Mouse (Mus musculus) Muller cell, postnatal 12 days (primary cell): ENCODE measurements around the gene Tmem30c.

ENCODE experiments used
- DNase-seq: peaks from one replicate; pipeline ENCODE4 v3.0.0-alpha.2; 2015; ENCODE audit errors: inconsistent ontology term

Tmem30c gene

DNA sequence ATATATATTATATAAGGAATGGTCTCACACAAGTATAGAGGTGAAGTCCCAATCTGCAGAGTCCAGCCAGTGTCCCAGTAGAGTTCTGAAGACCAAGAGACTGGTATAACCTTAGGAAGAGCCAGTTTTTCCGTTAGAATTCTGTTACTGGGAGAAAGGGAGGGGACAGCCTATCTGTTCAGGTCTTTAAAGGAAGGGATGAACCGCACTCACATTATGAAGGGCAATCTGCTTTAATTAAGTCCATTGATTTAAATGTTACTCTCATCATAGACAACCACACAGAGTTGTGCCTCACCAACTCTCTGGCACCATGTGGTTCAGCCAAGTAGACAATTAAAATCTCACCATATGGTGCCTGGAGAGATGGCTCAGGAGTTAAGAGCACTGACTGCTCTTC, at the start of gene Tmem30c:
Gene Tmem30c, minus strand, starts transcription at position 101 of the 400 bp plus-strand sequence.
- no peak for DNase-seq

DNA sequence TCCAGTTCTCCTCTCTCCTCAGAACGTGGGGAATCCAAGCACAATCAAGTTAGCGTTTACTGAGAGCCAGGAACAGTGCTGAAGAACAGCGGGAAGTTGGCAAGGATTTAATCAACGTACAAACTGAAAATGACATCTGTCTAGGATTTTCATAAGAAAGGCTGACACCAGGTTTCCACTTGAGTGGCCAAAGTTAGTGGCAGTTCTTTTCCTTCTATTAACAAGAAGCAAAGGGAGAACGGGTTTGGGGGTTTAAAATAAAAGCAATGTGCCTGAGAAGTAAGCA, 47.9 kb upstream of the Tmem30c start:
- peak; percentile 63 for DNase-seq

DNA sequence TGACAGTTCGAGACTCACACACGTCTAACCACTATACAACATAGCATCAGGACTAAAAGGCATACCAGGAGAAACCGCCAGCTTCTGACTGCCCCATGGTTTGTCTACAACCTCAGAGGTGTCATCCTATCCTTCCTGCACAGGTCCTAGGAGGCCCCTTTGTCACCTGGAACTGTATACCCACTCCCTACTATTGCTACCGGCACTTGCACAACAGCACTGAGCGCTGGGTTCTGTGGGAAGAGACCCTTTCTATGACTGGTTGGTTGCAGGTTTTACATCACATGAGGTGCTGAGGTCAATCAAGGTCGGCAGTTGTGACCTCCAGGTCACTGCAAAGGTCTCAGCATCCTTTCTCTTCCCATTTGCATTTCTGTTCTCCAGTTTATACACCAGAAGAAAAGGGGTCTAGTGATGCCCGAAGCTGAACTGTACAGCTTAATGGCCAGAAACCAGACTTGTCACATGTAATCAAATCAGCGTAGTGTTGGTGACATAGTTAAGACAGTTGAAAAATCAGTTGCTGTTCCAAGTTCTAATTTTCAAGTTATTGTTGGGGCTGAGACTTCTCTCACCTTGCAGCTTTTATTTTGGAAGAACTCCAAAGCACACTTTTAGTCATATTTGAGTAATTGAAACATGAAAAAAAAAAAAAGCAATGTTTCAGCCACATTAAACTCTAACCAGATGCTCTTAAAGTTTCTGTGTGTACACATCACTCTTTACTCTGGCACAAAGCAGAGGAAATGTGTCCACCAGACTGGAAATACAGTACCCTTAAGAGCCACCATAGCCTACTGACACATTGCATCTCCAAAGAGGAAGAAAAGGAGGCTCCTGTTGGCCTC, 47.3 kb upstream of the Tmem30c start:
- DNase-seq: no peak

DNA sequence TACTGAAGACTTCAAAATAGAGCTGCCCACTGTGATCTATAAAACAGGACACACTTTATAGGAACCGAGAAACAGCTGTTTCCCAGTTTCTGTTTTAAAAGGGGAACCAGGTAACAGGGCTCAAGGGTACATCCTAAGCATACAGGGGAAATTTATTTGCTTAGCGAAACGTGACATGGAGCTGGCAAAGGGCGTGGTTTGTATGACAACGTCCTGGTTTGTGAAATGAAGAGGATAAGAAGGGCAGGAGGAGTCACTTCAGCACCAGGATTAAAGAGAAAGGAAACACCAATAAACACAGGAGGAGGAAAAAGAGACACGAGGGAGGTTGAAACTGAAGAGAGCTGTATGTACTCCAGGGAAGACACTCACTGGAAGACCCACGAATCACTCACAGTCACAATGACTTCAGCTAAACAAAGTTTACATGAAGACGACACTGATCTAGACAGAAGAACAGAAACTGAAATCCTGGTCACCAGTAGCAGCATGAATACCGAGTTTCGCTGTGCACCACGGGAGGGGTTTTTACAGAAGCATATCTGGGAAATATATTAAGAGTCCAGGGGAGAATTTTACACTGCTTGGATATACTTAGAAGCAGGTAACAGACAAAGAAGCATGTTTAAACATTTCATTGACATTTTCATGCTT, 44.2 kb upstream of the Tmem30c start:
- no peak for DNase-seq

DNA sequence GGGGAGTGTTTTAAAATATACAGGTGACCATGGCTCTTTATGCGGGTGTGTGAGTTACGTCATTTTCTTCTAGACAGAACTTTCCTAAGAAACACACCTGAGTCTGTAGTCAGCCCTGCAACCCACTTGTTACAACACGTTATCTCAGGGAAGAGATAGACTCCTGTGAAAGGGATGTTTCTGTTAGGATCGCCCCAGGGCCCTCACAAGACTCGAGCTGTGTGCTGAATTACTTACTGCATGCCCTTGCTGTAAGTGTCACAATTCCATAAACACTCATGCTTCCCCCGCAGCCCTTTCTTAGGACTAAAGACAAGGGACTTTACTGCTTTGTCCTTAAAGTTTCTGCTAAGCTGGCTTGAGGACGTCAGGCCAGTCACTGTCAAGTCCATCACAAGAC, 39.6 kb upstream of the Tmem30c start:
- no peak for DNase-seq

DNA sequence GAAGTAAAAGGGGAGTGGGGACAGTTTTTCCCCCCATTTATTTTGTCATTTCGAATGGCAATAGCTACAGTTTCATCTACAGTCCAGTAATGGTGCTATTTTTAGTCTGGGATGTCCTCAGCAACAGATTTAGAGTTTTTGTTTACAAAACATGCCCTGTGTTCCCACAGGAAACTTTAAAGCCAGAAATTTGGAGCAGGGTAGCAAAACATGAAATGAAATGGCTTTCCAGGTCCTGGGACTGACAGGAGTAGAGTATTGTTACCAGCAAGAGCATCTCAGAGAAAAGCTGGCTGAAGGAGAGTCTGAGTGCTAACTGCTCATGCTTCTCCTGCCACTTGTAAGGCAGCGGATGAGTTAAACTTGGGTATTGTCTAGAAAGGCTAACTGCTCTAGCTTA, 37.4 kb upstream of the Tmem30c start:
- no peak for DNase-seq

DNA sequence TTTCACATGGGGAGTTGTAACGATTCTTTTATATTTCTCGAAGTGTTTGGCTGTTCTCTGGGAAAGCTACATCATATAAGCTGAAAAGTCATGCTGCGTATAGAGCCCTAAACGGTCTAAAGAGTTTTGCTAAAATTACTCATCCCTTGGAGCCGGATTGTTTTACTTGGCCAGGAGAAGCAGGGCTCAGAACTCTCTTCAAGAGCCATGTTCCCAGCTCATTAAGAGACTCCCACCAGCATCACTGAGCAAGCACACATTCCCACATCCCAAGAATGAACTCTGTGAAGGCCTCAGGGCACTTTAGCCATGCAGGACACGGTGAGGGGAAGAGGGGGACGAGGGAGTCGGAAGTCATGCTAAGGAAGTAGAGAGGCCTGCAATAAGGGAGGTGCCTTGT, 36.4 kb upstream of the Tmem30c start:
- no peak for DNase-seq

DNA sequence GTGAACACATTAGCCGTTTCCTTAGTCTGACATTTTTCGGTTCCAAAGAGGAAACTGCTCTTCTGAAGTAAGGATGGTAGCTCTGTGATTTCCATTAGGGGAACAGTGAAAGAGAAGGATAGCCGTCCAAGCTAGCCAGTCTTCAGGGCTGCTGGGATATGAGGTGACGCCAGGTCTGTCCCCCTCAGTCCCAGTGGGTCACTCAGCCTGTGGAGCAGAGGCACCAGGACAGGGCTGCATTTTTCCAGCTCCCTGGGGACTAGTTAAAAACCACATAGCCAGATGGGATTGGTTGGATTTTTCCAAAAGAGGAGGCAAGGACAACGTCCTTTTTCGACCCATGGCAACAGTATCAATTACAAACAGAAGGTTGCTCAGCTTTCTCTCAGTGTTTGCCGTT, 34.3 kb upstream of the Tmem30c start:
- no peak for DNase-seq

DNA sequence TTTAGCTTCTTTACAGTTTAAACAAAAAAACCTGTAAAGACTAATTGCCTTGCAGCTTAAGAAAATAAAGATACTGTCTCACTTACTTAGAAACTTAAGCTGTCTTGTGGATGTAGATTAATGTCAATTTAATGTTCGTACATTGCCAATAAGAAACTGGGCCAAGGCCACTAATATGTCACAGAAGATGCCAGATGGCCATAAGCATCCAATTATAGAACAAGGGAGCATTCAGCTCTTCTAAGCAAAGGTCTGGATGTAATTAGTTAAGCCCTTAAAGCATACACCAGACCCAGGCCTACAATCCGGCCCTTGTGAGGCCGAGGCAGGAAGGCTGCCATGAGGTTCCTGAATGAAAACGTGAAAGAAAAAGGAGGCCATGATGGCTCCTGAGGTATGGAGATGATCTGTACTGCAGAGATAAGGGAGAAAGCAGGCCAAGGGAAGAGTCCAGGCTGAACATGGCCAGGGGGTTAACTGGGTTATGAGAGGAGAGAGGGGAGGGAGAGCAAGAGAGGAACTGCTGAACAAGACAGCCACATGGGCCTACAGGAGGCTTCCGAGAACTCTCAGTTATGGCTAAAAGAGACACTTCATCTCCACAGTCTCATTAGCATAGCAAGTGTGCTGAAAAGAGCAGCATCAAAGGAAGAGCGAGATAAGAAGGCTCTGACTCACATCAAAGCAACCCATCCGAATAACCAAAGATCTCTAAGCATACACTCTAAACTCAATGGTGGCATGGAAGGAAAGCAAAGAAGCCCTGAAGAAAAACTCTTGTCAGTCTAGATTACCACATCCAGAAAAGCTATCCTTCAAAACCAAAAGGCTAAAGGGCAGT, 26.8 kb upstream of the Tmem30c start:
- DNase-seq: no peak

DNA sequence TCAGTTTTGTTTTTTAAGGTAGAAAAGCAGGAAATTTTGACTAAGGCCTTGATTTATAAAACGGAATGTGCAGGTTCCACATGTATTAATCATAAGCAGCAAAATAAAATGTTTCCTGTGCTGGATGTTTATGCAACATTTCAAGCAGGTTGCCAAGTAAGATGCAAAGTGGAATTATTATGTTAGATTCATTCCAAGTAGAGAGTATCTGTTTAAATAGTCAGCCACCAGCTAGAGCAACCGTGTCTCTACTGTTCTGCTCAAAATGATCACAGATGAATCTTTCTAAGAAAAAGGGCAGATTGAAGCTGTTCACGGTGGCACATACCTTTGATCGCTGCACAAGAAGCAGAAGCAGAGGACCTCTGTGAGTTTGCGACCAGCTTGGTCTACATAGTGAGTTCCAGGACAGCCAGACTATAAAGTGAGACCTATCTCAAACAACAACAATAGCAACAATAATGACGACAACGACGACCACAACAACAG, 26.0 kb upstream of the Tmem30c start:
- no peak for DNase-seq

DNA sequence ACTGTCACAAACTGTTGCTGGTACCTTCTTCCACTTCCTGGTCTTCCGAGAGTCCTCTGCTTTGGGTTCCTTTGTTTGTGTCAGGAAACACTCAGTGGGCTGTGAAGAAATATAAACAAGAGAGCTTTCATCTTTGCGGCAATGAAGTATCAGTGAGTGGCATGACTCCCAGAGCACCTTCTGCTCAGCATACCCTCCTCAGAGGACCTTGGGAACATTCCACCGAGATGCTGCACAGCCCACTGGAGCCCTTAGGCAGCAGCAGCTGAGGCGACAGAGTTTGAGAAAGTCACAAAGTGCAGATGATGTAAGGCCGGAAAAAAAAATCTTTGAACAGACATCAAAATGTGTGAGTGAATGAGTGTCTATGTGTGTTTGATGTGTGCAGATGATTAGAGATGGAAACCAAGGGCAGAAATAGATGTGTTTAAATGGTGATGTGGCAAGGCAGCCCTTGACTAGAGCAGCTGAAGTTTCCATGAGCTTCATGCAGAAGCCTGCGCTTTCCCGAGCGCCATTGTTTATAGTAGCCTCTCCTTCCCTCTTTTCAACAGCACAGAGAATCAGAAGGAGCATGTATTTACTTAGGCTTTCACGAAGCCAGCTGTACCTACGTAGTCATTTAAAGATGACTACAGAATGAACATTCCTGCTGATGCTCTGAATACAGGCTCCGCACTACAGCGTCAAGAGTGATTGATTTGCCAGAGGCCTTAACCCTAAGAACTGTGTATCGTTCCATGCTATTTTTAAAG, 25.4 kb upstream of the Tmem30c start:
- DNase-seq: no peak

DNA sequence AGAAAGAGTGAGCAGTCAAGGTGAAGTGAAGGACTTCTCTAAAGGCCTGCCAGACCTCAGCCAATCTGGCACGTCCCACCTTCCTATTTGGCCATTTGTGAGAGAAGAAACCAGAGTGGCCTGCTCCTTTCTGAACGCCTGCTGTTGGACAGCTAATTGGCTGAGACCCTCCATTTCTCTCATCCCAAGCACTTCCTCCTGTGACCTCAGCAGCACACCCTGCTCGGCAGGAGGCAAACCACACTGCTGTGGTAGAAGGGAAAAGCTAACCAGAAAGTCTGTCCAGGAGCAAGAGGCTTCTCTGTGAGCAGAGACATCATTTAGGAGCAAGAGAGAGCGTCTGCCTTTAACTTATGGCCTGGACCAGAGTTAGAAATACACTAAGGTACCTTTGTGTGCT, 24.5 kb upstream of the Tmem30c start:
- no peak for DNase-seq

DNA sequence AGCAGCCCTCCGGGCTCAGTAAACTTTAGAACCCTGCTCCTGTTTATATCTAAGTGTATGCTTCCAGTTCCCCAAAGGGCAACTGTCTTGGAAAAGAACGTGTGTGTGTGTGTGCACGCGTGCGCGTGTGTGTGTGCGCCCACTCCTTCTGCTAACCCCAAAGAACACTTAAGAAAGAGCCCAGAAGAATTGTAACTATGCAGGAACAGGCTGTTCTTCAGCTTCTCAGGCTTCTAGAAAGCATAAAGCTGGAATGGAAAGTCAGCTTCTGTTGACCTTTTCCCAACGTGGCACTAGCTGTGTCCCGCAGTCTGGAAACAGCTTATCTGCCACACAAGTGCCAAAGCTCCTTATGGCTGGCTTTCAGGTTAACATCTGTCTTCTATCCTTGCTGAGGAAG, 22.4 kb upstream of the Tmem30c start:
- DNase-seq: no peak

DNA sequence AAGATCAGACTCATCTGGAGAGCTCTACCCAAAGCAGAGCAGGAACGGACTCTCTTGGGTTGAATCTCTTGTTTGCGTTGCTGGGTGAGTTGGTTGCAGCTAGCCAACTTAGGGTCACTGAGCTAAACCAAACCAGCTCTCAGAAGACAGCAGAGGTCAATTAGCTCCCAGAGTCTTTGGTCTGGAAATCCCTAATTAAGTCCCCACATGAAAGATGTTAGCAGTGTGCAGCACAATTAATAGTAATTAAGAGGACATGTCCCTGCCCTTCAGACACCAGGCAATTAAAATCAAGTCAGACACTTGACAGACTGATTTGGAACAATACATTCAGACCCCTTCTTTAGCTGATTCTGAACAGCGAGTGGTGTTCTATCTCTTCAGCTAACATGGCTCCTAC, 21.6 kb upstream of the Tmem30c start:
- DNase-seq: peak; percentile 68

DNA sequence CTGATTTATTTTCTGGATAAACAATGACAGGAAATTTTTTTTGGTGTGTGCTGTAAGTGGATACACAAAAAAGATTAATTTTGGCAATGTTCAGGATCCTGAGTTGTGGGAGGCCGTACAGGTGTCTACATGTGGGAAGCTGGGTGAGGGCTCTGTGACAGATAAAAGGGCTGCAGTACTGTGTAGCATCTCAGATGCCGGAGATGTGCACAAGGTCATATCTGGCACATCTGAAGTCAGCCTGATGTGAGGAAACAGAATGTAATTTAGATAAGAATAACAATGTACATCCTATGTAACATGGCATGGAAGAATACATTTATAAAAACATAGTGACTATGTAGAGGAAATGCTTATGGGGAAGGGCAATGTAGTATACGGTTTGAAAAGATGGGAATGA, 20.8 kb upstream of the Tmem30c start:
- no peak for DNase-seq

DNA sequence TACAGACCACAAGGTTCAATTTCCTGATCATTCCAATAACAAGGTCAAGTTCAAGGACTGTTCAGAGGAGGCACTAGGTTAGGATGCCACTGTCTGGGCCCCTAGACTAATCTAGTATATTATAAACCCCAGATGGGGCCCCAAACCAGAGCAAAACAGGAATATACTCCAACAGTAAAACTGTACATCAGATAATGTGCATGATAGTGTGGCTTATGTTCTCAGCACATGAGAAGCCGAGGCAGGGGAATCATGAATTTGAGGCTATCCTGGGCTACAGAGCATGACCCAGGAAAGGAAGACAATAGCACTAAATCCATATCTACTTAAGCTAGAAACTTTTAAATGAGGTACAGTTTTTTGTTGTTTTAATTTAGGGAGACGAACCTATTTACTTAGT, 19.5 kb upstream of the Tmem30c start:
- no peak for DNase-seq

DNA sequence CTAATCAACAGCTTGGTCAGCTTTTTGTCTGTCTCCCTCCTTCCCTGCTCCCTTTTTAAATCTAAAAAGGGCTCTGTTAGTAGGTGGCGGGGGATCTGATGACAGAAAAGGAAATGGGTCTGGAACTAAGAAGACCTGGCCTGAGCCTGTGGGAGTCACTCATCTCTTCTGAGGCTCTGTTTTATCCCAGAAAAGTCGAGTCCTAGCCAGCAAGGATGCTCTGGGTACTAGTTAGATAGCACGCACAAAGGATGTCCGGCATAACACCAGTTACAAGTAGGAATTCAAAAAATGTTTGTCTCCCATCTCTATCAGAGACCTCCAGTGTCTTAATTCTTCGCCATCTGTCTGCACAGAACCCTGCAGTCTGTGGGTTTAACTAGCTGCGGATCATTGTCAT, 12.8 kb upstream of the Tmem30c start:
- no peak for DNase-seq

DNA sequence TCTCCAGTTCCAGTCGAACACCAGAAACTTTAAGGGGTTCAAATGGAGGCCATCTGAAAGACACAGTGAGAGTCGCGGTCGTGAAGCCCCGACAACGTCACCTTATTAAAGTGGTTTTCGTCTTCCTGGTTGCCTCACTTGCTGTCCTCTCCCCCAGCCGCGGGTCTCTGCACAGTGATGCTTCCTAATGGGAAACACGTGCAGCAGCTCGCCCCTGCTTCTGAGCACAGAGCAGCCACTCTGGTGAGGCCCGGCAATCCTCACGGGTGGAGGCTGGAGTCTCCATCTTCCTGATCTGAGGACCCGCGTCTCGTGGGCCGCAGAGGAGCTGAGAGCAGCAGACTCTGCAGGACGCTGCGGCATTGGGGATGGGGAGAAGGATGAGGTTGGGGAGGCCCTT, 11.1 kb upstream of the Tmem30c start:
- no peak for DNase-seq

DNA sequence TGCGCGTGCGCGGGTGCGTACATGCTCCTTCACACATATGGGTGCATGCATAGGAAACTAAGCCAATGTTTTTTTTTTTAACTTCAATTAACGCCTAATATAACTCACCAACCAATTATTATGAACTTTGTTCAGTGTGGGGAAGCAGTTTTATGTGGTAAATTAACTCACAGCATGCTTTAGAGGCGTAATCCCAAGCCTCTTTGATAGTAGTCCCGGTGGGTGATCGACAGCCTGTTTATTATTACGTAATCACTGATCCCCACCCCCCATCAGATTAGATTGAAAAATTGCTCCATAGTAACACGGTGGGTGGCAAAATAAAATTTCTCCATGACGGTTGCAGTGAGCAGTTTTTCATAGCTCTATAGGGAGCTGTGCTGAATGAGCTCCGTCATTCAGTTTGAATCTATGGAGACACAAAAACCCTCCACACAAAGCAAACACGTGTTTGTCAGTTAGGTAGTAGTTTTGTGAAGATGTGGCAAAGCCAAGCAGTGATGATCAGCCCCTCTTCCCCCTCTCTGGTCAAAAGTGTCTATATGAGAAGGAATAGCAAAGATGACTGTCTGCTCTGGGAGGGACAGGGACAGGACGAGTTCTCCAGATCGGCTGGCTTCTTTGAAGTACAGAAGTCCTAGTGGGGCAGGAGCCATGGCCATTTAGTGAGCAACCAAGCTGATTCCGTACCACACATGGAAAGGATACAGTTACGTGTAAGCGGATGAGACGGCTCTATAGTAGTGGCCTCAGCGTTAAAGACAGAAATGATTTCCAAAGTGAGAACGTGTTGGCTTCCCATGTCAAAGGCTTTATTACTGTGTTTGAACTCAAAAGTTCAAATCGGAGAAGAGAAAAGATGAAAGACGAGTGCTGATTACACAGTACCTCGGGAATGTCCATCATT, 10.4 kb upstream of the Tmem30c start:
- no peak for DNase-seq

DNA sequence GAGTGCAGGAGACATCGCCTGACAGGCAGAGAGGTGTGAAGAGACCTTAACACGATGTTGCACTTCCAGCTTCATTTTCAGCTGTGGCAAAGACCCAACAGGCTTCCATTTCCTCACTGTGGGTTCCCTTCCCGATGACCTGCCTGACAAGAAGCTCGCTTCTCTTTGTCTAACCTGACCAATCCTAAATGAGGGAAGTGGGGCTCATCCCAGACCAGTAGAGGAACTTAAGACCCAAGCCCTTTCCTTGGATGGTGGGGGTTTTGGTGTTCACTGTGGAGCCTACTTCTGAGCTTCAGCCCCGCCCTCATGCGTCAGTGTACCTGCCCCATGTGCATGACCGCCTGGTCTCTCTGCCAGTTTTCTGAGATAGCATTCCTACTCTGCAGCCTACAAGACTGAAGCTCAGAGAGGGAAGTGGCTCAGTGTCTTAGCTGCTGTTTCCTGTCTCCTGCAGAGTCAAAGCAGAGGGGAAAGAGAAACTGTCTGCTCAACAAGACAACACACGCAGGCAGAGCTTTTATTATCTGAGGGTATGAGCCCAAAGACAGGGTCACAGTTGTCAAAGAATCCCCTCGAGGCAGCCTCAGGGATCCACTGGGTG, 8.9 kb upstream of the Tmem30c start:
- no peak for DNase-seq
